Mouse (Mus musculus): ENCODE measurements around the gene Sema4f. TPM values are rescaled to one million over a fixed set of nuclear protein-coding genes. Genes with fewer than 3 reads are reported as not detected.

Sema4f gene
- polyA plus RNA-seq, 1 experiment from 2014 or later, result 0.53 TPM

- 76% methylated on average over 3 of the region's 3 CpGs for WGBS
- peaks cover 23% of the 10 kb centered on the region for H3K27me3 ChIP-seq (ENCODE audit: control insufficient read depth, insufficient read depth, low read length)
- 0 out of 2 replicates have a peak, but pooled peaks cover 2% of the 10 kb centered on the region for H3K9me3 ChIP-seq (replicated peaks; ENCODE audit: control insufficient read depth, low read length)
These were observed 1.2 kb upstream of the Sema4f start for GRCm38 (mm10) chr6:82940765-82941164.

DNA sequence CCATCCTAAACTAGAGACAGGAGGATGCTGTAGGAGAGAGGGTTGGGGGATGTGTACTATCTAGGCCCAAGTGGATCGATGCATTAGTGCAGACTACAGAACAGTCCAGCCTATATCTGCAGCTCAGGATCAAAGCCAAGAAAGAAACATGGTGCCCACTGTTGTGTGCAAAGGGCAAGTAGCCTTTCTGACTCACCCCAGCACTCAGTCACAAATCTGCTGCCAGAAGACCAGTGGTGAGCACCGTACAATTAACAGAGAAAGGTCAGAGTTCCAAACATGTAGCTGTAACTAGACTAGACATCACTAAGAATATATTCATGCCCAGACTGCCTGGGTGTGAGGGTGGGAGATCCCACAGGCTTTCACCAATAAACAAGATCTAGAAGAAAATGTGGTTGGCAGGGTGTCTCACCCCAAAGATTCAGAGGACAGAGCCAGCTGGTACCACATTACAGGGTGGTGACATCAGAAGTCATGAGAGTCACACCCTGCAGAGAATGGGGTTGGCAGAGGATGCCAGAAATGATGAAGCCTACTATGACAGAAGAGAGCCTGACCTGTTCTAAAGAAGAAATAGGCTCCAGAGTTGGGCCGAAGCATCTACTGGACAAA, 4.8 kb downstream of the Sema4f start:
- ATAC-seq (replicated peaks; ENCODE audit: extremely low read depth, insufficient read depth, low FRiP score), result no peak
- no peaks in the 10 kb centered on the region for H3K36me3 ChIP-seq (ENCODE audit: control insufficient read depth, insufficient read depth)
- H3K4me3 ChIP-seq (ENCODE audit: low read length), result no peak overlapping the region
- H3K27ac ChIP-seq (ENCODE audit: low read length), result no peak overlapping the region
- 86% methylated on average over 3 of the region's 3 CpGs for WGBS
- 0 out of 2 replicates have a peak, but pooled peaks cover 2% of the 10 kb centered on the region for H3K9me3 ChIP-seq (replicated peaks; ENCODE audit: control insufficient read depth, low read length)
- H3K4me2 ChIP-seq (ENCODE audit: low read depth, low read length), result no peak overlapping the region
- no peaks in the 10 kb centered on the region; the same call in 1 of the 2 replicates for H3K4me1 ChIP-seq (ENCODE audit: control insufficient read depth, insufficient read depth, low read length)
- peaks cover 18% of the 10 kb centered on the region for H3K27me3 ChIP-seq (ENCODE audit: control insufficient read depth, insufficient read depth, low read length)
- H3K9ac ChIP-seq (ENCODE audit: low read length), result no peak overlapping the region

More at GRCm38 (mm10) chr6:82940765-82941164, 1.2 kb upstream of the Sema4f start:
- no peaks in the 10 kb centered on the region for H3K36me3 ChIP-seq (ENCODE audit: control insufficient read depth, insufficient read depth)
- H3K27ac ChIP-seq (ENCODE audit: low read length), result no peak overlapping the region
- H3K4me3 ChIP-seq (ENCODE audit: low read length), result no peak overlapping the region
- H3K4me2 ChIP-seq (ENCODE audit: low read depth, low read length), result no peak overlapping the region
- ATAC-seq (replicated peaks; ENCODE audit: extremely low read depth, insufficient read depth, low FRiP score), result no peak
- no peak overlapping the region for H3K9ac ChIP-seq (ENCODE audit: low read length)
- H3K4me1 ChIP-seq (ENCODE audit: control insufficient read depth, insufficient read depth, low read length), result no peaks in the 10 kb centered on the region; the same call in 1 of the 2 replicates

DNA sequence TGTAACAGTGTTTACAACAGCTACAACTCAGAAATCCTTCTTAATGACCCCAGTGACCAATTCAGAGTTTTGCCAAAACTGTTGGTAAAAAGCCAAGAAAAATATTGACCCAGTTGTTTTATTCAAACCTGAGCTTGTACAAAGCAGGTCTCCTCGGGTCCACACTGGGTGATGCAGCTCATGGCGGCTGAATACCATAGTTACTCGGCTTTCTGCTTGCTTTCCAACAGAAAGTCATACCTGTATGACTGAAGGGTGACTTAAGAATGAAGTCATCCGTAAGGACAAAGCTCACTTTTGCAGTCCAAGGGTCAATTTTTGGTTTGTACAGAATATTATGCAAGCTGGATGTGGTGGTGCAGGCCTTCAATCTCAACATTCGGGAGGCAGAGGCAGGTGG, 12.0 kb downstream of the Sema4f start:
- peaks cover 2% of the 10 kb centered on the region; the same call in 1 of the 2 replicates for H3K27me3 ChIP-seq (ENCODE audit: control insufficient read depth, insufficient read depth, low read length)
- 71% methylated on average over 5 of the region's 5 CpGs for WGBS
- no peaks in the 10 kb centered on the region for H3K9me3 ChIP-seq (replicated peaks; ENCODE audit: control insufficient read depth, low read length)
- H3K4me1 ChIP-seq (ENCODE audit: control insufficient read depth, insufficient read depth, low read length), result no peaks in the 10 kb centered on the region
- H3K27ac ChIP-seq (ENCODE audit: low read length), result no peak overlapping the region
- H3K36me3 ChIP-seq (ENCODE audit: control insufficient read depth, insufficient read depth), result no peaks in the 10 kb centered on the region
- H3K4me2 ChIP-seq (ENCODE audit: low read depth, low read length), result no peak overlapping the region
- no peak for ATAC-seq (replicated peaks; ENCODE audit: extremely low read depth, insufficient read depth, low FRiP score)
- no peak overlapping the region for H3K4me3 ChIP-seq (ENCODE audit: low read length)
- H3K9ac ChIP-seq (ENCODE audit: low read length), result no peak overlapping the region

DNA sequence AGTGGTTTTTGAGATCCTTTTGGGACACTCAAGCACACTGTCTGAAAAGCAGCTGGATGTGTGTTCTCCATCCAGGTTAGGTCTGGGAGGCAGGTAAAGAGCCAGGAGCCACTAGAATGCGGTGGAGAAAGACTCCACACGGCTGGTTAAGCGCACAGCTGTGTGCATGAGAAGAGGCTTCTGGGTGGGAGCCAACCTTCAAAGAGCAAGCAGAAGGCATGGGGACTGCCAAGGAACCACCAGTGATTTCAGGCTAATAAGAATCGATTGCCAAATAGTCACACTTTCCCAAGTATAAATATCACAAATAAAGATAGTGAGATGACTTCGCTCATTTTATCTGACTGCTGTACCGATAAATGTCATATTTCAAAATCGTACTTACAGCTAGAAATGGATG, 13.0 kb downstream of the Sema4f start:
- H3K9ac ChIP-seq (ENCODE audit: low read length), result no peak overlapping the region
- ATAC-seq (replicated peaks; ENCODE audit: extremely low read depth, insufficient read depth, low FRiP score), result no peak
- H3K36me3 ChIP-seq (ENCODE audit: control insufficient read depth, insufficient read depth), result no peaks in the 10 kb centered on the region
- H3K9me3 ChIP-seq (replicated peaks; ENCODE audit: control insufficient read depth, low read length), result no peaks in the 10 kb centered on the region
- no peaks in the 10 kb centered on the region for H3K4me1 ChIP-seq (ENCODE audit: control insufficient read depth, insufficient read depth, low read length)
- no peak overlapping the region for H3K27ac ChIP-seq (ENCODE audit: low read length)
- H3K27me3 ChIP-seq (ENCODE audit: control insufficient read depth, insufficient read depth, low read length), result peaks cover 2% of the 10 kb centered on the region; the same call in 1 of the 2 replicates
- H3K4me3 ChIP-seq (ENCODE audit: low read length), result no peak overlapping the region
- 78% methylated on average over 7 of the region's 7 CpGs for WGBS
- H3K4me2 ChIP-seq (ENCODE audit: low read depth, low read length), result no peak overlapping the region

- H3K9me3 ChIP-seq (replicated peaks; ENCODE audit: control insufficient read depth, low read length), result no peaks in the 10 kb centered on the region
- H3K36me3 ChIP-seq (ENCODE audit: control insufficient read depth, insufficient read depth), result no peaks in the 10 kb centered on the region
- no peak overlapping the region for H3K4me2 ChIP-seq (ENCODE audit: low read depth, low read length)
- peaks cover 2% of the 10 kb centered on the region; the same call in 1 of the 2 replicates for H3K27me3 ChIP-seq (ENCODE audit: control insufficient read depth, insufficient read depth, low read length)
- no peaks in the 10 kb centered on the region for H3K4me1 ChIP-seq (ENCODE audit: control insufficient read depth, insufficient read depth, low read length)
- 71% methylated on average over 10 of the region's 10 CpGs for WGBS
- H3K4me3 ChIP-seq (ENCODE audit: low read length), result no peak overlapping the region
- ATAC-seq (replicated peaks; ENCODE audit: extremely low read depth, insufficient read depth, low FRiP score), result no peak
- H3K9ac ChIP-seq (ENCODE audit: low read length), result no peak overlapping the region
- no peak overlapping the region for H3K27ac ChIP-seq (ENCODE audit: low read length)
These were observed 13.5 kb downstream of the Sema4f start for GRCm38 (mm10) chr6:82926106-82926505.

DNA sequence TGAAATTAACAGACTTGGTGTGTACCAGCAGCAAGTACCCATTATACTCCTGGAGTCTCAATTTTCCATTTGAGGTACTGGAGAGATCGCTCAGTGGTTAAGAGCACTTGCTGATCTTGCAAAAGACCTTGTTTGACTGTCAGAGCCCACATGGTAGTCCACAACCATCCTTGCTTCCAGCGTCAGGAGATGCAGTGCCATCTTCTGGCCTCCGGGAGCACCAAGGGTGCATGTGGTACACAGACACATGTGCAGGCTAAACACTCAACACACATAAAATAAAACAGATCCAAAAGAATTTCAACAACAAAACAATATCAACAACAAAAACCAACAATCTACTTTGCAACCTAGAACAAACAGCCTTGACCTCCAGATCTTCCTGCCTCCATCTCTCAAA, 14.6 kb downstream of the Sema4f start:
- Histone ChIP-seq H3K27ac (ENCODE audit: low read length) (no peak overlapping the region), H3K4me3 (ENCODE audit: low read length) (no peak overlapping the region), H3K4me2 (ENCODE audit: low read depth, low read length) (no peak overlapping the region), H3K36me3 (ENCODE audit: control insufficient read depth, insufficient read depth) (no peaks in the 10 kb centered on the region), H3K9ac (ENCODE audit: low read length) (no peak overlapping the region), H3K9me3 (replicated peaks; ENCODE audit: control insufficient read depth, low read length) (no peaks in the 10 kb centered on the region), H3K4me1 (ENCODE audit: control insufficient read depth, insufficient read depth, low read length) (no peaks in the 10 kb centered on the region), H3K27me3 (ENCODE audit: control insufficient read depth, insufficient read depth, low read length) (peaks cover 2% of the 10 kb centered on the region; the same call in 1 of the 2 replicates)
- 39% methylated on average over 3 of the region's 3 CpGs for WGBS
- no peak for ATAC-seq (replicated peaks; ENCODE audit: extremely low read depth, insufficient read depth, low FRiP score)

GRCm38 (mm10) chr6:82921426-82922224, 17.9 kb downstream of the Sema4f start:
- Histone ChIP-seq H3K27me3 (ENCODE audit: control insufficient read depth, insufficient read depth, low read length) (peaks cover 6% of the 10 kb centered on the region; the same call in 1 of the 2 replicates), H3K4me1 (ENCODE audit: control insufficient read depth, insufficient read depth, low read length) (no peaks in the 10 kb centered on the region), H3K9me3 (replicated peaks; ENCODE audit: control insufficient read depth, low read length) (no peaks in the 10 kb centered on the region), H3K4me3 (ENCODE audit: low read length) (no peak overlapping the region), H3K9ac (ENCODE audit: low read length) (no peak overlapping the region), H3K27ac (ENCODE audit: low read length) (no peak overlapping the region), H3K4me2 (ENCODE audit: low read depth, low read length) (no peak overlapping the region), H3K36me3 (ENCODE audit: control insufficient read depth, insufficient read depth) (no peaks in the 10 kb centered on the region)
- no peak for ATAC-seq (replicated peaks; ENCODE audit: extremely low read depth, insufficient read depth, low FRiP score)
- WGBS, result 60% methylated on average over 9 of the region's 9 CpGs

GRCm38 (mm10) chr6:82919520-82919919, 20.0 kb downstream of the Sema4f start:
- no peak for ATAC-seq (replicated peaks; ENCODE audit: extremely low read depth, insufficient read depth, low FRiP score)
- Histone ChIP-seq H3K36me3 (ENCODE audit: control insufficient read depth, insufficient read depth) (no peaks in the 10 kb centered on the region), H3K9ac (ENCODE audit: low read length) (no peak overlapping the region), H3K4me1 (ENCODE audit: control insufficient read depth, insufficient read depth, low read length) (no peaks in the 10 kb centered on the region), H3K27ac (ENCODE audit: low read length) (no peak overlapping the region), H3K4me2 (ENCODE audit: low read depth, low read length) (no peak overlapping the region), H3K9me3 (replicated peaks; ENCODE audit: control insufficient read depth, low read length) (no peaks in the 10 kb centered on the region), H3K27me3 (ENCODE audit: control insufficient read depth, insufficient read depth, low read length) (peaks cover 4% of the 10 kb centered on the region; the same call in 1 of the 2 replicates), H3K4me3 (ENCODE audit: low read length) (no peak overlapping the region)
- 40% methylated on average over 8 of the region's 8 CpGs for WGBS

DNA sequence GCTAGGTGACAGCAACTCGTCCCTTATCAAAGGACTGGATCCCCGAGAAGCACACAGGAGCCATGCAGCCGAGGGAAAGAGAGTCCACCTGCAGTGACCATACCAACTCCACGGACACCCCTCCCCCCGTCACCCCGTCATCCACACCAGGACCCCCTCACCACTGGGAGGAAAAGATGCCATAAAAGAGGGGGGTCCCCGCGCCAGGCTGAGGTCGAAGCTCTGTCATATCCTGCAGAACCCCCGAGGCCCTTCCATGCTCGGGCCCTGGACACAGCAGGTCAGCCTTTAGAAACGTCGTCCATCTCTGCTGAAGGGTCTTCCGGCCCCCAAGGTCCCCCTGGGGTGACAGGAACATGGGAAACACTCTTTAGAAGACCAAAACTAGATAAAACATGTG, 21.2 kb downstream of the Sema4f start:
- peaks cover 4% of the 10 kb centered on the region; the same call in 1 of the 2 replicates for H3K27me3 ChIP-seq (ENCODE audit: control insufficient read depth, insufficient read depth, low read length)
- H3K4me1 ChIP-seq (ENCODE audit: control insufficient read depth, insufficient read depth, low read length), result no peaks in the 10 kb centered on the region
- 73% methylated on average over 14 of the region's 14 CpGs for WGBS
- no peaks in the 10 kb centered on the region for H3K9me3 ChIP-seq (replicated peaks; ENCODE audit: control insufficient read depth, low read length)
- no peaks in the 10 kb centered on the region for H3K36me3 ChIP-seq (ENCODE audit: control insufficient read depth, insufficient read depth)
- H3K4me3 ChIP-seq (ENCODE audit: low read length), result no peak overlapping the region
- H3K27ac ChIP-seq (ENCODE audit: low read length), result no peak overlapping the region
- no peak overlapping the region for H3K4me2 ChIP-seq (ENCODE audit: low read depth, low read length)
- no peak overlapping the region for H3K9ac ChIP-seq (ENCODE audit: low read length)
- no peak for ATAC-seq (replicated peaks; ENCODE audit: extremely low read depth, insufficient read depth, low FRiP score)
